Mouse (Mus musculus) brain, adult 2 months (tissue): Measurements from ENCODE around the gene Nabp1.
"Not testable (repeated sequence)": the region's sequence is repeated elsewhere in the genome, so short reads cannot be mapped to it uniquely, and the experiment has no call there.

Source experiments
- DNase-seq: peaks from one replicate; pipeline ENCODE4 v3.0.0; 2011; ENCODE audit warnings: low read depth, low spot score

Gene Nabp1

DNA sequence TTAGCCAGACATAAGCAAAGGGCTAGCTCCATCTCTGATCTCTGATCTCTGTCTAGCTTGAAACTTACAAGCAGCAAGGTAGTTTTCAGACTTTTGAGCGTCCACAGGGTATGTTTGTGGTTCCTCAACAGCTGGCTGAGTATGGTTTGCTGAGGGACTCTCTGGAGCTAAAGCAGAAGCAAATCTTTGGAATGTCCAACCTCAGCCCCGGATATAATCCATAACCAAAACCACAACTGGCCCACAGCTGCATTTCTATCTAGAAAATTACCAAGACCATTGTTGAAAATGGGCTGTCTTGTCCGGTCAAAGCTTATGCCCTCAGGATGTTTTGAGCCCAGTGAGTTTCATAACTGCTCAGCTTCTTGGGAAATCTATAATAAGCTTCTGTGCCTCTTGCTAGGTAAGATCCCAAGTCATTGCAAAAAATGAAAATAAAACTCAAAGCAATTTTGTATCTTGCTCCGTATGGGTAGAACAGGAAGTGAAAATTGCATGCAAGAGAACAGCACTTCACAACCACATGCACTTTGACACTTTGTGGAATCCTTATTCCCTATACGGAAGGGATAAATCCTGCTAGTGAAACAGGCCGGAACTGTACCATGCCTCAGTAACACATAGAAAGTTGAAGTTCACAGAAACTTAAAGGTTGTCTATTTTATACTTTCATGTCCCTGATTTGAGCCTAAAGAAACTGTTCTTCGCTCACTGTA lies 15.5 kb upstream of the Nabp1 start:
- DNase-seq = no peak

DNA sequence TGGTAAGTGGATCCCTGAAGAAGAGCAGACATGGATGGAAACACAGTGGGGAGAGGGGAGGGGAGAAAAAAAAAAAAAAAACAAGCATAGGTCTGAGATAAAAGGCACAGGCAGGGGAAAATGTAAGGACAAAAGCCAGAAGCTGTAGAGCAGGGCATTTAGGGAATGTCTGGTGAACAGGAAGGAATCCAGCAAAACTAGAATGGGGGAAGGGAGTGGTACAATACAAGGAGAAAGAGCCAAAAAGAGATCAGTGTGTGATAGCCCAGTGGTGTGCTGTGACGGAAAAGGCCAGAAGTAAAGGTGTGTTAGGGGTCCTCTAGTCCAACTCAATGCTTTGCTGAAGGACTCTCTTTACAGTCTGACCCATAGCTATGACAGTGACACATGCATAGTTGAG lies 8.1 kb upstream of the Nabp1 start:
- no peak for DNase-seq

DNA sequence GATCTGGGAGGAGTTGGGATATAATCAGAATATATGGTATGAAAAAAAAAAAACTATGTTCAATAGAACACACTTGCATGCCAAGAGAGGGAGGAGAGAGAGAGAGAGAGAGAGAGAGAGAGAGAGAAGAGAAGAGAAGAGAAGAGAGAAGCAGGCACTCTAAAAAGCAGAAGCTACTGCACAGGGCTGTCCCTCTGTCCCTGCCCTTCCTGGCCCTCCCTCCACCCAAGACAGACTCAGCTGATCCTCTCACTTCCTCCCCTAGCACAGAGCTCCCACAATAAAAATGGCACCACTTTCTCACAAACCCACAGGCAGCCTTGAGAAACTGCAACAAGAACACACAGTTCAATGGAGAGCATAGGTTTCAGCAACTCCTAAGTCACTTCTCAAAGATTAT lies 2.2 kb upstream of the Nabp1 start:
- DNase-seq = peak; percentile 17

DNA sequence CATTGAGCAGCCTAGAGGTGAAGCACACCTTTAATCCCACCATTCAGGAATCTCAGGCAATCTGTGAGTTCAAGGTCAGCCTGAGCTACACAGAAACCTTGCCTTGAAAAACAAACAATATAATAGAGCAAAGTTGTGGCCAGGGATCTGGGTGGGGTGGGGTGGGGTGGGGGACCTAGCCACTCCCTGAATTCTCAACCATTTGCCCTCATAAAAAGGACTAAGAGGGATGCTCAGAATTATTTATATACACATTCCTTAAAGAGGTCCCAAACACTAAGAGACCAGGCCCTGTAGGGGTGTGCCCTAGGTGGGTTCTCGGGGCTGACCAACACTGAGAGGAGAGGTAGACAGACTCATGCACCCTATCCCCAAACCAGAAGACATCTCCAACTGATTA lies 1.5 kb upstream of the Nabp1 start:
- no peak for DNase-seq

DNA sequence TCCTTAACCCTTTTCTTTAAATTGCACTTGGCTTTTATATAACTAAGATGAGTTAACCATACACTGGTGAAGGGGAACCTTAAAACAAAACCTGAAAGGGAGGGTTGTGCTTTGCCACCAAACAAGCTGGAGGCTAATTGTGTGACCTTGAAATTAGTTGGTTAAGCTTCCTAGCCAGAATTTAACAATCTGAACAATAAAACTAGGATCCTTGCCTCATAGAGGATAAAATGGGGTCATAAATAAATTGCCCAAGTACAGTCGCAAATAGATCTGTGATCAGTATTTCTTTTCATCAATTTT lies 753 bp upstream of the Nabp1 start:
- DNase-seq = no peak

DNA sequence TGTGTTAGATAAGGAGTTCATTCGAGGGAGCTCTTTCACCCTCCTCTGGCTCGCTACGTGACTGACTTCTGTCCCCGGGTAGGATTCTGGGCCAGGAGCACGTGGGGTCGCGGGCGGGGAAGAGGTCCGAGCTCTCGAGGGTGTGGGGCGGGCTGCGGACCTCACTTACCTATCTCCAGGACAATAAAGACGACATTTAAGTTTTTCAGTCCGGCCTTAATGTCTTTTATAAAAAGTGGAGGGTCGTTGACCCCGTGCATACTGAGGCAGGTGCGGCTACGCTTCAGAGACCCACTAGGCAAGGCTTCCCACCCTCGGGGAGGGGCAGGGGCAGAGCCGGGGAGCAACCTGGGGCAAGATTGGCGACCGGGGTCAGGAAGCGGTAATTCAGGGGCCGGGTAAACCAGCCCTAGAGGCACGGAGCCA lies 556 bp downstream of the Nabp1 start:
- DNase-seq = peak; percentile 54

DNA sequence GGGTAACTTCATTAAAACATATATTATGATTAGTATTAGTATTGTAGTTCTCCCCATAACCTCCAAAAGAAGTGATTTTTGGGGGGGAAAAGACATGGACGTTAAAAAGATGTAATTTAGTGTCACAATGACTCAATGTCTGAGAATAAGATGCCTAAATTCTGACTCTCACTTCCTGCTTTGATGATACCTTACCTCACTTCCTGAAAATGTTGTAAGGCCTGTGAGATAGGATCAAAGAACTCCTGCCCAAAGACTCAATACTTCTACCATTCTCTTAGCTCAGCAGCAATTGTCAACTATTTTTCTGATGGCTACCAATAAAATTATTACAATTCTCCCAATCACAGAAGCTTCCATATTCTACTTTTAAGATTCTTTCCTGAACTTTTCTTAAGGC lies 1.8 kb downstream of the Nabp1 start:
- no peak for DNase-seq

DNA sequence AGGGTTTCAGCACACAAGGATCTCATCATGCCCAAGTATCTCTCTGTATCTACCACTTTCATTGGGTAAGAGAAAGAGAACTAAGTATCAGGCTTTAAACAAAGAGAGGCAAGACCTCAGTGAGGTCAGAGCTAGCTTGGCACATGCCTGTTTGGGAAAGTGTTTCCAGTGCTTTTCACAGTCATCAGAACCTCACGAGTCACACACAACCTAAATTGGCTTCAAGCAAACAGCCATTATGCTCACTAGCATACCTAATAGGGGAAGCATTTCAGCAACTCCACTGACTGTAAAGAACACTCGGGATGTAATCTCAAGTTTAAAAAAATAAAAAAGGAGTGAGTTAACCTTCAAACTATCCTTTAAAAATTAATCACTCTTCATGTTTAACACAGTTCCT lies 10.1 kb downstream of the Nabp1 start:
- DNase-seq = no peak

DNA sequence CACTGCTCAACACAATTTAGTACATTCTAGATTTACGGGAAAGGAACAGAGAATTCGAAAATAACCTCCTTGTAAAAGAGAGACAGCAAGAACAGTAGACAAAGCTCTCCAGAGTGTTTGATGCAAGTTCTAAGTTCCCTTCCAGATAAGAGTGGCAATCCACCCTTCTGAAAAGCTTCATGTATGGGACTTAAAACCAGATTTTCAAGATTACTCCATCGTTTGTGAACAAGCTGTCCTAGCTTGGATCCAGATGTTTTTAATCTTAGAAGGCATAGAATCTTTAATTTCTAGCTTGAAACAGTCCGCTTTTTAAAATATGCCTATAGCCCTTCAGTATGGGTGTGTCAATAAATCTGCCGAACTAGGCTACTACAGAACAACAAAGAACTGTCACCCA lies 11.0 kb downstream of the Nabp1 start:
- DNase-seq = no peak

DNA sequence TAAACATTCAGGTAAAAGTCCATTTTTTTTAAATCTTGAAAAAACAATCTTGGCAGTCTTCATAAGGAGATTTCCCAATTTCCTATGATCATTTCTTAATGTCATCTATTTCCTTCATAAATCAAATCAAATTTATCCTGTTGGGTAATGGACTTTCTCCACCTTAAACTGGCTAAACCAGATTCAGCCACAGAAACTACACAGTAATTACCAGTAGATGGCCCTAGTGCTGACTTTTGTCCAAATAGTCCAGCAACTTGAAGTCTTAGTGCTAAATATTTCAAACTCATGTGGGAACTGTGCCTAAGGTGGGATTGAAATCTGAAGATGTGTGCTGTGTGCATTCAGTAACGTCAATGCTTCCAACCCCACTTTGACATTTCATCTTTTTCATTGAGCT lies 11.8 kb downstream of the Nabp1 start:
- peak; percentile 65 for DNase-seq

DNA sequence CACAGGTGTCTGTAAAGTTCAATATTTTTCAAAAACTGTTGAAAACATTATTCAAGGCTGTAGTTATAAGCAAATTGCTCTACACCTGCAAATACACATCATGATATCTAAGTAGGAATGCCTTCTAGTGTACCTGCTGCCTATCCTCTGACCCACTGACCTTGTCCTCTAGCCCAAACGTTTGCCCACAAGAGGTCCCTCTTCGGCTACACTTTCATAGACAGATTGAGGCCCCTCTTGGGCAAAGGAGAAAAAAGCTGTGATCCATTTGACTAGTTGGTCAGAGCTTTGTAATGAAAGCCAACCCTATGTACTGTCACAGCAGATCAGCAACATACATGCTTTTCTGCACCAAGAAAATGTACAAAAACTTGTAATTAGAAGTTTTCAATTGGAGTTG lies 12.9 kb downstream of the Nabp1 start:
- DNase-seq = no peak

DNA sequence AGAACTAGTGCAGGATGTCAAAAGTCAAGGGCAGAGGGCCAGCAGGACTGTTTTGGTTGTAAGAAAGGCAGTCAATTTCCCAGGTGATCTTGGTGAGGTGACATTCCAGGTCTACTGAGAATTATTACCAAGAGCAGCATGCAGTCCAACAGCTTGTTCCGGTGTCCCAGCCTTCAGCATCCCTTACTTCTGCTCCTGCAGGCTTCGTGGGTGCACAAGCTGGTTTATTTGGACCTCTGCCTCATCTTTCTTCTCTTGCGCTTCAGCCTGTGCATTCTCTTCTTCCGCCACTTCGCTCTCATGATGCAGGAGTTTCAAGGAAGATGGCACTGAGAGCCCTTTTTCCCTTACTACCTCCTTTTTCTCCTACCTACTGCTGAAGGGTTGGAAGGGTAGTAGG lies 15.2 kb downstream of the Nabp1 start:
- DNase-seq = peak; percentile 57

DNA sequence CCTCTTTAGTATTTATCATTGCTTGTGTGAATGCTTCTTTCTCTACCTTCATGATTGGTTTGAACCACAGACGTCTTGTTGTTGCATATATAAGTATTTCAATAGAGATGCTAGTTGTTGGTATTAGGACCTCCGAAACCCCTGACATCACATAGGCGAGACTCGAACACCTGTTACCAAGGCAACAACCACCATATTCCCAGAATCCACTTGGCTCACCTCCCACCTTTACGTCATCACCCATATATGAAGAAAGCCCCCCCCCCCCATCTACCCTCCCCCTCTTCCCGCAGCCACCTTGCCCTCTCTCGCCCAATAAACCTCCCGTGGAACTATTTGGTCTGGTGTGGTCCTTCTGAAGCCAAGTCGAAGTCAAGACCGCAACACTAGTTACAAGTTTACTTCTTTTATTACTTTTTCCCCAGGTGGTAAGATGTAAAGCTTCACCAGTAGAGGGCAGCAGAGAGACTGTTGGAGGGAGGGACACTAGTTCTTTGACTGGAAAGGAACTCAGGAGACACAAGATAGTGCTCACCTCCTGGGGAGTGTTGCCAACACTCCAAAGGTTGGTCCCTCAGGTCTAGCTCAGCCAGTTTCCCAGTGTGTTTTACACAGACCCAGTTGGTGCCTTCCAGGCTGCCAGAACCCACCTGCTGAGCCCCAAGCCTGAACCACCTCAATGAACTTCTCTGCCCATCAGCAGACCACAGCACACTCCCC lies 19.3 kb downstream of the Nabp1 start:
- DNase-seq = peak; percentile 78

DNA sequence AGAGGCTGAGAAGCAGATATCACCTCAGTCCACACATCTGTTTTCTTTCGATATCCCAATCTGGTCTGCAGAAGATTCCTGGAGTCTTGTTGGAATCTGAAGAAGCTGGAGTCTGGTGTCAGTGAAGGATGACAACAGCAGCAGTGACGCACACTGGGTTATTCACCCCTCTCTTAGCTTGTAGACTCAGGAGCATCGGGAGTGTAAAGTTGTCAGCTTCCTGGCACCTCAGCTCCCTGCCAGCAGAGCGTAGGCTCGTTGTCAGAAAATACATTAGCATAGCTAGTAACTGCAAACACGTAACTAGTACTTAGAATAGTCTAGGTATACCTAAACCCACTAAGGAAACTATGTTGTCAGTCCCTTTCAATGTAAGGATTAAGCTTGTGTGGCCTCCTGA lies 20.1 kb downstream of the Nabp1 start:
- peak; percentile 56 for DNase-seq

DNA sequence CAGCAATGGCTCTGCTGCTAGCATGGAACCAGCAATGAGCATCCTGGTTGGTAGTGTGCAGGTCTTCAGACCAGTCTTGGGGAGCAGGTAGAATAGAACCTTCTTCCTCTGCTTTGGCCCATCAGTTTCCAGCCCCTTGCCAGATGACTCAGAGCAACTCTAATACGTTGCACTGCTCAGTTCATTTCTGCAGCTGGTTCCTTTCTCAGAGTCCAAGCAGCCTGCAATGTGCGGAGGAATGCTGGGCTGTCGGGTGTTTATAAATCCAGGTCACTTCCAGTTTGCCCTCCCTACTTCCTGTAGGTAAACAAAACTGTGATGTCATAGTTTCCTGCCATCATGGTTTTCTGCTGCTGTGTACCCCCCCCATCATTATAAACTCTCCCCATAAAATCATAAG lies 21.0 kb downstream of the Nabp1 start:
- DNase-seq = no peak

DNA sequence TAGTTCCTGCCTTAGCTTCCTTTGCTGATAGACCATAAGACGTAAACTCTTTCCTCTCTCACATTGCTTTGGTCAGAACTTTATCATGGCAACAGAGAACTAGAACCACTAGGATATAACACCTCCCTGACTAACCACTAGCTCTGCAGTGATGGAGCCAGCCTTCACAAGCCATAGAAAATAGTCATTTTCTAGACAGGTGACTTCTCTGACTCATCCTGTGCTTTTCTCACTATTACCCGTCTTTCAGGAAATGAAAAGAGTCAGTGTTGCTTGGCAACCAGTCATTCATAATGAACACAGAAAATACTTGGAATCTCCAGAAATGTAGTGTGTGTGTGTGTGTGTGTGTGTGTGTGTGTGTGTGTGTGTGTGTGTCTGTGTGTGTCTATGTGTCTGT lies 29.4 kb downstream of the Nabp1 start:
- DNase-seq = peak; percentile 40

DNA sequence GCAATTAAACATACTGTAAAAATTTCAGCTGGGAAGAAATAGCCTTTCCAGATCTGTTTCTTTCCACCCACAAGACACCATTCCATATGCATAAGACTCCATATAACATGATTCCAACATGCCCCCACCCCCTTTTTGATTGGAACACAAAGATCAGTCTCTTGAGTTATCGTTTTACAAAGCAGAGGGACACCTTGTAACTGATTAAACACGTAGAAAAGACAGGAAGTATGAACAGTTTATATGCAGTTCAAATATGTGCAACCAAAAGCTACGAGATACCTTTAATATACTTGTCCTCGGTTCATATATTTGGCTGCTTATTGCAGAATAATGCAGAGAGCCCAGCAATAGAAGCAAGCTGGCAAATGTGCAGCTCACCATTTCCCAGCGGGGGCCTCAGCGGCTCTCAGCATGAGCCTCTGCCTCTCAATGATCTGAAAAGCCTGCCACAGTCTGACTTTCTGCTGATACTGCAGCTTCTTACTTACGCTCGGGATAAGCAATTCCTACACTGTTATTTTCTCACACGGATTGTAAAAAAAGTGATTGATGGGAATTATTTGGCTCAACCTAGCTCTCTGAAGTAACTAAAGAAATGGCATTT lies 32.3 kb downstream of the Nabp1 start:
- peak; percentile 83 for DNase-seq

DNA sequence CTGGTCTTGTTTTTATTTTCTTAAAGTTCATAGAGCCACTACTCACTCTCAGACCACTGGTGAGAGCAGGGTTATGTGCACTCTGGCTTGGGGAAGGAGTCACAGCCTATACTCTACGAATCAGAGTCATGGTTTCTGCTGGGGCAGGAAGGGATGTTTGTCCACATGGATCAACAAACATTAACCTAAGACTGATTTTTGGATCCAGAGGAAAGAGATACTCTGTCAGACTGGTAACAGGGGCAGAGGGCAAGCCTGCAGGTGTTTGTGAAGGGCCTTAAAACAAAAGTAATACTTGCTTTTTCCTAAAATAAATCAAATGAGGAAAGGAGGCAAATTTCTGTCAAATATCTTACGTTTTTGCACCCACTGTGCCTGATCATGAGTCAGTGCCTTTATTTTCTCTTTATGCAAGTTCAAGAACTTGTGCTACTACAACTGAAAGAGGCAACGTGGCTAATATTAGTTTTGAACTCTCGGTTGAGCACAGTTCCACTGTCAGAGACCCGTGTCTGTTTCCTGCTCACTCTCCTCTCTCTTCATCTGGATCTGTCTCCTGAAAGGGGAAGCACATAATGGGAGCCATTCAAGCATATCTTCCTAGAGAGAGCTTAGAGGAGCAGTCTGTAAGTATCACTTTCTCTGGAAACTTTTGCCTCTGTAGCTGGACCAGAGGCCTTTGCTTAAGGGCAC lies 32.9 kb downstream of the Nabp1 start:
- no peak for DNase-seq

DNA sequence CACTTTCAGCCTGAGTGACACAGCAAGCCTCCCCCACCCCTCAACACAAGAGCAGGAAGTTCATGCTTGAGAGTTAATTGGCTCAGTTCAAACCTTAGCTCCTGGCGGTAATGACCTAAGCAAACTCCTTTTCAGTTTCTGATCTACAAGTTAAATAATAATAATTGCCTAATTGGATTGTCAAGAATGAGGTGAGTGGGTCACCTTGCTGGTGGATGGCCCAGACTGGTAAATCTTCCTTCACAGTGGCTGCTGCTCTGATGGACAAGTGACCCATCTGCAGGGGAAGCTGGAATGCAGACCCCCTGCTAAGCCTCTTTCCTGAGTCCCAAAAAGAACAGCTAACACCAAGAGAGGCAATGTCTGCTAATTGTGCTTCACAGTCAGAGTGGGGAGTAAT lies 48.5 kb downstream of the Nabp1 start:
- no peak for DNase-seq

DNA sequence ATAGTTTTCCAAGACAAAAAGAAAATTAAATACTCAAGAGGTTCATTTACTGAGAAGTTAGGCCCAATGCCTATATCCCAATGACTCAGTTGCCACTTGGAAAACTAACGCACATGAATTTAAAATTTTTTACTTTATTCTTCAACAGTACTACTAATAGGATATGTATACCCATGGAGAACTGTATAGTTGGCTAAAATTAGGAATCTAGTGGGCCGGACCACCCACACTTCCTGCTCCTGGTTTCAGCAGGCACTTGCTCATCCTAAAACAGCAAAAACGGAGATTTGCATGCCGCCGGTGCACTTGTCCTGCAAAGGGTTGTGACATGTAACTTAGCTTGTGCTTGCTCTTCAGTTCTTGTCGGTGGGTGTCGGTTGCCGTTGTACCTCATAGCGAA lies 51.9 kb downstream of the Nabp1 start:
- DNase-seq = peak; percentile 40

DNA sequence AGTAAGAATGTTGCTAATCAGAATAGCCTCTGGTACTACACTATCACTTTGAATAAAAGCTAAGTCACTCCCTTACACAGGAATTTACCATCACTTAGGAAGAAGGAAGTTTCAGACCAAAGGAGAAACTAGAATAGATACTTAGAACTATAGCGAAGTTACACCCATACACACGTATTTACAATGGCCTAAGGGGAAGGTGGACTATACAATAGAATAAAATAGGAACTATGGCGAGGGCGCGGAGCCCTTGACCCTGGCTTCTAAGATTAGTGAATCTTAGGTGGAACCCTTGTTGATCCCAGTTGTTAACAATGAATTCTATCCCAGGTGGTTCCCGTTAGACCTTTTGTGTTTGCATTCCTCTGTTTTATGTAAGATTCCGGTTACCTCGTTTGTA lies 57.2 kb downstream of the Nabp1 start:
- not testable (repeated sequence) for DNase-seq

DNA sequence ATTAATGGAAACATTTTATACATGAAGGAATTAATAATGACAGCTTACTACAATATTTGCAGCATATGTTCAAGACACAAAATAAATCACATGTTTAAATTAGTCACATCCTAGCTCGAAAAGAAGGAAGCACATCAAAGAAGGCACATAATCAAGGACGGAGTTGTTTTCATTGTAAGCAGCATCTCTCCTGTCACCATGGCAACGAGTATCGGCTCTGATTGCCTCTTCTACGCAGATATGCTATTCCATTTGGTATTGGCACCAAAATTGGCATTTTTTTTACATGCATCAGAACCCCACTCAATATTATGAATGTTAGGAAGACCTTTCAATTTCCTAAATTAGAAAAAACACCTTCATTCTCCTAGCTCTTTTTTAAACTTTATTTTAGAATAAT lies 59.5 kb downstream of the Nabp1 start:
- DNase-seq = peak; percentile 50
